Mouse (Mus musculus): ENCODE data around the gene Pfkp. TPM values are rescaled to one million over a fixed set of nuclear protein-coding genes. Genes with fewer than 3 reads are reported as not detected.
A peak's percentile ranks its signal among the peaks of the same experiment; 100 is the strongest.

The Pfkp gene
- total and polyA plus RNA-seq, 3 experiments: 47.2 to 67.4 (median 48.1) TPM

DNA sequence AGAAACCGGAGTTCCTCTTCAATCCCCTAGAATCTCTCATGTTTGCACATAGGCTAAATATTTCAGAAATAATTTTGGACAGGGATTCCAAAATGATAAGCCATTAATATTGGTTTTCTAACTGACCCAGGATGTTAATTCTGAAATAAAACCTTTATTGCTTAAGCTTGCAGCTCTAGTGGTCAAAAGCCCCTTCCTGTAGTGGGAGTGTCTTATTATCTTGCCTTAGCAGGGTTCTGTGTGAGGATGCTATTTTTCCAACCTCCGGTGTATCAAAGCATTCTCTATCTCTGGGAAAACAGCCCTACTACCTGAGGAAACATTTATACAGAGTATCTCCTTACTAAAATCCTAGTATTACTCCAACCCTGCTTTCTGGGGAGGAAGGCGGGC, 1.9 kb downstream of the Pfkp start:
- TF ChIP-seq EP300 (IDR thresholded peaks at IDR 0.05; ENCODE audit: insufficient read depth, low read depth, low read length): no peak
- no peak for TF ChIP-seq POLR2A (IDR thresholded peaks at IDR 0.05; ENCODE audit: insufficient read depth, low read depth, low read length)
- WGBS: 29% methylated on average over 3 of the region's 3 CpGs
- peak overlapping the region; percentile 68 for H3K4me3 ChIP-seq
- H3K4me1 ChIP-seq (ENCODE audit: control insufficient read depth, insufficient read depth, low read length): no peaks in the 10 kb centered on the region; the same call in 1 of the 2 replicates
- H3K27me3 ChIP-seq (ENCODE audit: control insufficient read depth, insufficient read depth, low read length): no peaks in the 10 kb centered on the region
- H3K79me2 ChIP-seq (replicated peaks; ENCODE audit: control insufficient read depth, insufficient read depth, low read length): no peaks in the 10 kb centered on the region; the same call in 1 of the 2 replicates
- no peaks in the 10 kb centered on the region for H3K36me3 ChIP-seq (ENCODE audit: control insufficient read depth, insufficient read depth, low read length)
- no peak for DNase-seq
- no peak overlapping the region for H3K9ac ChIP-seq (ENCODE audit: low read depth, low read length)
- intact Hi-C loops (cut with DNase I): no loop called here
- H3K27ac ChIP-seq: peak overlapping the region; percentile 75

DNA sequence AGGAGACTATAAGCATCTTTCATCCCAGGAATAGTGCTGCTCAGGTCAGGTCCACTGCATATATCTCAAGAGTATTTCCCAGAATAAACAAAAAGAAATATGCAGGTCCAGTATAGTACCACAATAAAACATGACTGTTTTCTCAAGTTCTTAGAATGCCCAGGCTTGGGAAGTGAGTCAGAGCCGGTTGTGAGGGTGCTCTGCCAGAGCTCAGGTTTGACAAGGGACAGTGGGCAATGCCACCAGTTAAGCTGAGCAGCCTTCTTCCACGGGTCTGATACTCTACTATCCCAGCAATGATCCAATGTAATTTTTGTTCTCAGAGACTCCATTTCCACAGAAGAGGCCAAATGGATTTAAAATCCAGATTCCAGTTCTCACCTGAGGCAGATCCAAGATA, 2.3 kb downstream of the Pfkp start:
- DNase-seq: no peak
- no peak overlapping the region for H3K9ac ChIP-seq (ENCODE audit: low read depth, low read length)
- no peaks in the 10 kb centered on the region; the same call in 1 of the 2 replicates for H3K4me1 ChIP-seq (ENCODE audit: control insufficient read depth, insufficient read depth, low read length)
- no peaks in the 10 kb centered on the region for H3K27me3 ChIP-seq (ENCODE audit: control insufficient read depth, insufficient read depth, low read length)
- 44% methylated on average over 2 of the region's 2 CpGs for WGBS
- intact Hi-C loops (cut with DNase I): no loop called here
- TF ChIP-seq POLR2A (IDR thresholded peaks at IDR 0.05; ENCODE audit: insufficient read depth, low read depth, low read length) (no peak), EP300 (IDR thresholded peaks at IDR 0.05; ENCODE audit: insufficient read depth, low read depth, low read length) (no peak)
- no peak overlapping the region for H3K4me3 ChIP-seq
- no peak overlapping the region for H3K27ac ChIP-seq
- H3K79me2 ChIP-seq (replicated peaks; ENCODE audit: control insufficient read depth, insufficient read depth, low read length): no peaks in the 10 kb centered on the region; the same call in 1 of the 2 replicates
- no peaks in the 10 kb centered on the region for H3K36me3 ChIP-seq (ENCODE audit: control insufficient read depth, insufficient read depth, low read length)

DNA sequence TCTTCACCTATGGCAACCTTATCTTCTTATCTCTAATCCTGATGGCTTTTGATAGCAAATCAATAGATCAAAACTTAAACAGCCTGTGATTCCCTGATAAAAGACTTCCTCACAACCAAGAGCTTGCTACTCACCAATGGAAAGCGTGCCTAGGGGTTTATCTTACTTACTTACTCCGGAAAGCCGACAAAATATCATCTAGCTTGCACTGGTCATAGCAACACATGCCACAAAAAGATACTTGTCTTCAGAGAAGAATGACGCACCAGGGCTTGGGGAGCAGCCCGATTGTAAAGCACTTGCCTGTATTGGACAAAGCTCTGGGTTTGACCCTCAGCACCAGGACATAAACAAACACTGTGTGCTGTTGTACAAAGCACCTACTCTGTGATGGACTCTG, 4.6 kb downstream of the Pfkp start:
- no peak for TF ChIP-seq CTCF (IDR thresholded peaks at IDR 0.05)
- TF ChIP-seq EP300 (IDR thresholded peaks at IDR 0.05; ENCODE audit: insufficient read depth, low read depth, low read length): no peak
- no peak for TF ChIP-seq POLR2A (IDR thresholded peaks at IDR 0.05; ENCODE audit: insufficient read depth, low read depth, low read length)
- Histone ChIP-seq H3K27ac (no peak overlapping the region), H3K36me3 (ENCODE audit: control insufficient read depth, insufficient read depth, low read length) (no peaks in the 10 kb centered on the region), H3K4me3 (no peak overlapping the region), H3K79me2 (replicated peaks; ENCODE audit: control insufficient read depth, insufficient read depth, low read length) (no peaks in the 10 kb centered on the region; the same call in 1 of the 2 replicates), H3K9ac (ENCODE audit: low read depth, low read length) (no peak overlapping the region), H3K27me3 (ENCODE audit: control insufficient read depth, insufficient read depth, low read length) (no peaks in the 10 kb centered on the region), H3K4me1 (ENCODE audit: control insufficient read depth, insufficient read depth, low read length) (no peaks in the 10 kb centered on the region; the same call in 1 of the 2 replicates)
- intact Hi-C loops (cut with DNase I): no loop called here
- no peak for DNase-seq
- whole genome bisulfite sequencing: 72% methylated on average over 5 of the region's 5 CpGs

DNA sequence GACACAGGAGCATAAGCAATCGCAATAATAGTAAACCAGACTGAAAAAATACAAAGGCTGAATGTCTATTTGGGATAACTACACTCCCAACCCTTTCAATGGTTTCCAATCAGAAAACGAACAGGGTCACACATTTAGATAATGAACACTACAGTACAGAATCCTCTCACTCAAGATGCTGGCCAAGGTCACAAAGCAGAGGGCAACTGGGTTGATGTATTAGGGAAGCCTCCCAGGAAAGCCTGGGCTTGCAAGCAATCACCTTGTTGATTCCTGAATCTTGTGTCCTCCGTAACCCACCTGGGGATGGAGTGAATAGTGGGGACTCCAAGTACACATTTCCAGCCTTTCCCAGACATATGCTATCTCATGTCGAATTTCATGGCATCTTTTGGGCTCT, 5.6 kb downstream of the Pfkp start:
- Histone ChIP-seq H3K79me2 (replicated peaks; ENCODE audit: control insufficient read depth, insufficient read depth, low read length) (no peaks in the 10 kb centered on the region; the same call in 1 of the 2 replicates), H3K4me3 (no peak overlapping the region), H3K27me3 (ENCODE audit: control insufficient read depth, insufficient read depth, low read length) (no peaks in the 10 kb centered on the region), H3K4me1 (ENCODE audit: control insufficient read depth, insufficient read depth, low read length) (no peaks in the 10 kb centered on the region; the same call in 1 of the 2 replicates), H3K9ac (ENCODE audit: low read depth, low read length) (no peak overlapping the region), H3K36me3 (ENCODE audit: control insufficient read depth, insufficient read depth, low read length) (no peaks in the 10 kb centered on the region), H3K27ac (peak overlapping the region; percentile 18; the same call in 1 of the 2 replicates)
- intact Hi-C loops (cut with DNase I): no loop called here
- WGBS: 85% methylated on average over 4 of the region's 4 CpGs
- TF ChIP-seq EP300 (IDR thresholded peaks at IDR 0.05; ENCODE audit: insufficient read depth, low read depth, low read length): no peak
- no peak for TF ChIP-seq POLR2A (IDR thresholded peaks at IDR 0.05; ENCODE audit: insufficient read depth, low read depth, low read length)
- TF ChIP-seq CTCF (IDR thresholded peaks at IDR 0.05): no peak
- no peak for DNase-seq

DNA sequence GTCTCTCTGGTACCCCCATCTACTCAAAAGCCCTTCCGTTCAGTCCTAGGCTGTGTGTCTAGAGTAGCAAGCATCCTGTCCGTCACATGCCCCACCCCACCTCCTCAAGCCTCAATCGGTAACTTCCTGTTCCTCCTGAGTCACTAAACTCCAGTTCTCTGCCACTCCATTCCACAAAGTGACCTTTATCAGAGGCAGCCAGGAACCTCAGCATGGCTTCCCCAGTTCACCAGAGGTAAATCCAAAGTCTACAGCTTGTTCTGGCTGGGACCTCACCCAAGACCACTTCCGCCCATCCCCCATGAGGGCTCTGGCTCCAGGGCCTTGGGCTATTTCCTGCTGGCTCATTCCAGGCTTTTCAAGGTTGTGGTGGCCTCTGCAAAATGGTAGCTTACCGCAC, 6.1 kb downstream of the Pfkp start:
- peak overlapping the region; percentile 18; the same call in 1 of the 2 replicates for H3K27ac ChIP-seq
- DNase-seq: peak; percentile 48 to 68
- TF ChIP-seq CTCF (IDR thresholded peaks at IDR 0.05) (no peak), POLR2A (IDR thresholded peaks at IDR 0.05; ENCODE audit: insufficient read depth, low read depth, low read length) (no peak), EP300 (IDR thresholded peaks at IDR 0.05; ENCODE audit: insufficient read depth, low read depth, low read length) (0 out of 2 replicates have a peak, but pooled peaks have one; percentile 50)

DNA sequence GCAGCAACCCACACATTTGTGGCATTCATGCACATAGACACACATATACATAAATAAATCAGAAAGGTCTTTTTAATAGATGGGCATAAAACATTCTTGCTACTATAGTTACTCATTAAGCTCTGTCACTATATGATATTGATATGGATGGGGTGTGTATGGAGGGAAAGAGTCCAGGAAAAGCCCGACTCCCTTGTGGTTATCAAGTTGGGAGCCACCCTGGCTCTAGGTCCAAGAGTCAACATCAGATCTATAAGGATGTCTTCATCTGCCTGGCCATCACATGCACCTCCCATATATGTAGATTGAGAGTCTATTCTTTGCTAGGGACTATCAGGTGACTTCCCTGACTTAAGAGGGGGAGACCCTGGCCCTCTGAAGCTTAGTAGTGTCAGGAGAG, 7.1 kb downstream of the Pfkp start:
- intact Hi-C loops (cut with DNase I): no loop called here
- Histone ChIP-seq H3K9ac (ENCODE audit: low read depth, low read length) (no peak overlapping the region), H3K27ac (no peak overlapping the region), H3K79me2 (replicated peaks; ENCODE audit: control insufficient read depth, insufficient read depth, low read length) (no peaks in the 10 kb centered on the region; the same call in 1 of the 2 replicates), H3K4me3 (no peak overlapping the region), H3K4me1 (ENCODE audit: control insufficient read depth, insufficient read depth, low read length) (peaks cover under 1% of the 10 kb centered on the region), H3K27me3 (ENCODE audit: control insufficient read depth, insufficient read depth, low read length) (no peaks in the 10 kb centered on the region), H3K36me3 (ENCODE audit: control insufficient read depth, insufficient read depth, low read length) (no peaks in the 10 kb centered on the region; the same call in 1 of the 2 replicates)
- TF ChIP-seq EP300 (IDR thresholded peaks at IDR 0.05; ENCODE audit: insufficient read depth, low read depth, low read length) (no peak), CTCF (IDR thresholded peaks at IDR 0.05) (no peak), POLR2A (IDR thresholded peaks at IDR 0.05; ENCODE audit: insufficient read depth, low read depth, low read length) (no peak)
- WGBS: 91% methylated on average over 1 of the region's 1 CpGs
- DNase-seq: no peak

More for the DNA sequence above, 6.1 kb downstream of the Pfkp start:
- H3K9ac ChIP-seq (ENCODE audit: low read depth, low read length): no peak overlapping the region
- H3K36me3 ChIP-seq (ENCODE audit: control insufficient read depth, insufficient read depth, low read length): no peaks in the 10 kb centered on the region
- H3K4me1 ChIP-seq (ENCODE audit: control insufficient read depth, insufficient read depth, low read length): no peaks in the 10 kb centered on the region; the same call in 1 of the 2 replicates
- WGBS: 43% methylated on average over 5 of the region's 5 CpGs
- intact Hi-C loops (cut with DNase I): no loop called here
- no peaks in the 10 kb centered on the region; the same call in 1 of the 2 replicates for H3K79me2 ChIP-seq (replicated peaks; ENCODE audit: control insufficient read depth, insufficient read depth, low read length)
- H3K27me3 ChIP-seq (ENCODE audit: control insufficient read depth, insufficient read depth, low read length): no peaks in the 10 kb centered on the region
- no peak overlapping the region for H3K4me3 ChIP-seq

All from heart, adult 2 months (tissue).